Mouse (Mus musculus) limb, embryonic 14.5 days (tissue): ENCODE measurements at regions not wholly inside any gene's neighbourhood (a gene's known extent, or its start where the extent isn't known, plus 50 kb on each side); places are given as distances from the start of the nearest gene placed in this dataset.

Experiments used
- ATAC-seq: fragments of 200-750 bp; cut with Nextera tagmentation; 2 replicates; pipeline ENCODE4 v1.8.0; 2017; ENCODE audit warnings: low read depth, moderate number of reproducible peaks, moderate TSS enrichment; ENCODE audit not compliant: low FRiP score
- DNase-seq: peaks from one replicate; pipeline ENCODE4 v3.0.0-alpha.2; 2015; ENCODE audit warnings: low spot score
- H3K27ac ChIP-seq: fragments of 300-500 bp; sonication (generic); replicated peaks from 2 replicates; pipeline ENCODE4 v1.5.1; 2014; ENCODE audit warnings: low read depth, mild to moderate bottlenecking, low read length, moderate library complexity, mixed read lengths
- H3K27me3 ChIP-seq: fragments of 300-500 bp; sonication (generic); 2 replicates; pipeline ENCODE4 v1.6.1; 2014; ENCODE audit warnings: low read length, mixed read lengths; ENCODE audit not compliant: control insufficient read depth, insufficient read depth
- H3K36me3 ChIP-seq: fragments of 300-500 bp; sonication (generic); 2 replicates; pipeline ENCODE4 v1.6.1; 2014; ENCODE audit warnings: mild to moderate bottlenecking, low read length, moderate library complexity, mixed read lengths; ENCODE audit not compliant: control insufficient read depth, insufficient read depth
- H3K4me1 ChIP-seq: fragments of 300-500 bp; sonication (generic); 2 replicates; pipeline ENCODE4 v1.6.1; 2014; ENCODE audit warnings: antibody characterized with exemption, low read length, mixed read lengths; ENCODE audit not compliant: control insufficient read depth, insufficient read depth
- H3K4me2 ChIP-seq: fragments of 300-500 bp; sonication (generic); replicated peaks from 2 replicates; pipeline ENCODE4 v1.6.1; 2014; ENCODE audit warnings: low read depth, mild to moderate bottlenecking, low read length, moderate library complexity; ENCODE audit not compliant: severe bottlenecking
- H3K4me3 ChIP-seq: fragments of 300-500 bp; sonication (generic); replicated peaks from 2 replicates; pipeline ENCODE4 v1.5.1; 2014; ENCODE audit warnings: low read length
- H3K9ac ChIP-seq: fragments of 300-500 bp; sonication (generic); 2 replicates; pipeline ENCODE4 v1.6.1; 2014; ENCODE audit warnings: mild to moderate bottlenecking, low read depth, low read length, moderate library complexity; ENCODE audit not compliant: severe bottlenecking
- H3K9me3 ChIP-seq: fragments of 300-500 bp; sonication (generic); 2 replicates; pipeline ENCODE4 v1.6.1; 2016; ENCODE audit warnings: low read length; ENCODE audit not compliant: control insufficient read depth
- POLR2A ChIP-seq: fragments of 200-500 bp; IDR thresholded peaks from 2 replicates; pipeline ENCODE4 v1.8.0; 2012; ENCODE audit warnings: inconsistent platforms, mild to moderate bottlenecking, moderate library complexity, borderline replicate concordance; ENCODE audit not compliant: insufficient read depth, insufficient read length; ENCODE audit errors: extremely low read depth
- WGBS: fragments of 180-500 bp; shearing (Covaris S2); extraction: QIAGEN DNeasy Blood & Tissue Kit; methylation state at CpG from one replicate; pipeline ENCODE4 v1.1.7; 2014; 5-methylcytosine and 5-hydroxymethylcytosine counted together

DNA sequence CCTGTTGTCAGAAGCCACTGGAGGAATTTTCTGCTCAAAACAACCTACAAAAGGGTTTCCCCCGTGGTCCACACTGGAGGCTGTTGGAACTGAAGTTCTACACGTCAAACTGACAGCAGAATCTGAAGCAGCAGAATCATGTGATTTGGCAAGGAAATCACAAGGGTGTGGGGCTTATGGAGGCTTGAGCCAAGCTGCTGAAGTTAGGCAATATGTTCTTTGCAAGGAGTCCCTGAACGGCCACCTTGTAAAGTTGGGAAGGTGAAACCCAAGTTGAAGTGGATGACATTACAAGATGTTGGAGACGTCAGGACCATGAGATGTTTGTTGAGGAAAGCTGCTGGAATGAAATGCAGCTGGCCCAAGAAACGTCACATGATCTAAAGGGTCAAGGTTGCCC, 115.2 kb upstream of the Rai14 start:
- DNase-seq (no peak), ATAC-seq (no peak)
- H3K27me3 ChIP-seq = no peaks in the 10 kb centered on the region
- H3K4me3 ChIP-seq = no peak overlapping the region
- H3K4me1 ChIP-seq = peaks cover 7% of the 10 kb centered on the region; the same call in 1 of the 2 replicates
- H3K36me3 ChIP-seq = no peaks in the 10 kb centered on the region
- no peak overlapping the region for H3K4me2 ChIP-seq
- no peak overlapping the region for H3K27ac ChIP-seq
- no peak for TF ChIP-seq POLR2A
- WGBS = 69% methylated on average over 5 of the region's 5 CpGs
- H3K9ac ChIP-seq = no peak overlapping the region
- no peaks in the 10 kb centered on the region for H3K9me3 ChIP-seq

DNA sequence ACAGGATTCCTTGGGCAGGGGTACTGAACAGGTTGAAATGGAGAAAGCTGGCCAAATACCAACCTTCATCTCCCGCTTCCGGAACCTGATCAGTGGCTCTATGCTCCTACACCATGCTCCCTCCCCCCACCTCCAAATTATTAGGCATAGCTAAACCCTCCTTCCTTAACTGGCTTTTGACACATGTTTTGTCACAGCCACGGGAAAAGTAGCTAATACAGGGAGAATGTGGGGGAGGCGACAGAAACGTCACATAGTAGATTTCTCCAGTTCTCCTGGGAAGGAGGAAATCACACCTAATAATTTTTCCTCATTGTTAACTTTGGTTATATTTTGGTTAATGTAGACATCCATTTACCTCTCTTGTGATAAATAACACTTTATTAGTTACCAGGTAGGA, 116.1 kb upstream of the Rai14 start:
- no peak for TF ChIP-seq POLR2A
- H3K4me2 ChIP-seq = no peak overlapping the region
- no peak overlapping the region for H3K27ac ChIP-seq
- no peaks in the 10 kb centered on the region for H3K27me3 ChIP-seq
- H3K9ac ChIP-seq = no peak overlapping the region
- H3K9me3 ChIP-seq = no peaks in the 10 kb centered on the region
- 42% methylated on average over 5 of the region's 5 CpGs for WGBS
- ATAC-seq (0 out of 2 replicates have a peak, but pooled peaks have one; percentile 55), DNase-seq (no peak)
- H3K36me3 ChIP-seq = no peaks in the 10 kb centered on the region
- H3K4me1 ChIP-seq = peaks cover 7% of the 10 kb centered on the region; the same call in 1 of the 2 replicates
- no peak overlapping the region for H3K4me3 ChIP-seq

DNA sequence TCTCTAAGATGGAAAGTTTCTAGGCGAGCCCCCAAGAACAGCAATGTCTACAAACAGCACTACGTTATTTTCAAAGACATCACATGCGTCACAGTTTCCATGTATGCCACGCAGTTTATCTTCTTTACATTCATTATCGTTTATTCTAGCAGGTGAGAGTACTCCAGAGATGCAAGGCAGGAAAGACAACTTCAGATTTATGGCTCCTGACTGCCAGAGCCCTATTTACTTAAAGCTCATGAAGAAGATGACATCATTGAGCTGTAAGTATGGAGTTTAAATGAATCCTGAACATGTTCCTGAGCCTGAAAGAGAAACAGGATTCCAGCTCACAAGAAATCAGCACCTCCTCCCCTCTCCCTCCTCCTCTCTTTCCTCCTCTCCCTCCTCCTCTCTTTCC, 116.7 kb upstream of the Rai14 start:
- TF ChIP-seq POLR2A = no peak
- Histone ChIP-seq H3K27ac (no peak overlapping the region), H3K36me3 (no peaks in the 10 kb centered on the region), H3K4me2 (no peak overlapping the region), H3K9ac (no peak overlapping the region), H3K9me3 (no peaks in the 10 kb centered on the region), H3K27me3 (no peaks in the 10 kb centered on the region), H3K4me1 (peaks cover 7% of the 10 kb centered on the region; the same call in 1 of the 2 replicates), H3K4me3 (no peak overlapping the region)
- DNase-seq (peak; percentile 76), ATAC-seq (no peak; the same call in 1 of the 2 replicates)
- WGBS = 60% methylated on average over 5 of the region's 5 CpGs

DNA sequence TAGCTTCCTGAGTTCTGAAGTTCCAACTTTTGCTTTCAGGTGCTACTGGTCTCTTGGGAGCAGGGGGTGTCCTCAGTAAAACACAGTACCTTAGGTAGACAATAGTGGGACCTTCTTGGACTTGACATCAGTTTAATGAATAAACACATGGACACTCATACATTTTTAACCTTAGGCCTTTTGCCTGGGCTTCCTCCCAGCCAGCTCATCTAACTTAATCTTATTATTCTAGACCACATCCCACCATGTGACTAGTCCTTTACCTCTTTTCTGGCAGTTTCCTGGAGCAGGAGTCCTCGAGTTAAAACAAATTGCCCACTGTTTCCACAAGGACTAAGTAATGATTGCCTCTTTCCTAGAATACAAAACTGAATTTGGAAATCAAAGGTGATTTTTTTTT, 117.9 kb upstream of the Rai14 start:
- ATAC-seq = no peak
- 46% methylated on average over 1 of the region's 1 CpGs for WGBS
- Histone ChIP-seq H3K9ac (no peak overlapping the region), H3K4me3 (no peak overlapping the region), H3K9me3 (no peaks in the 10 kb centered on the region), H3K27me3 (no peaks in the 10 kb centered on the region), H3K4me2 (no peak overlapping the region), H3K36me3 (no peaks in the 10 kb centered on the region), H3K27ac (no peak overlapping the region), H3K4me1 (peaks cover 7% of the 10 kb centered on the region; the same call in 1 of the 2 replicates)
- no peak for DNase-seq
- TF ChIP-seq POLR2A = no peak

DNA sequence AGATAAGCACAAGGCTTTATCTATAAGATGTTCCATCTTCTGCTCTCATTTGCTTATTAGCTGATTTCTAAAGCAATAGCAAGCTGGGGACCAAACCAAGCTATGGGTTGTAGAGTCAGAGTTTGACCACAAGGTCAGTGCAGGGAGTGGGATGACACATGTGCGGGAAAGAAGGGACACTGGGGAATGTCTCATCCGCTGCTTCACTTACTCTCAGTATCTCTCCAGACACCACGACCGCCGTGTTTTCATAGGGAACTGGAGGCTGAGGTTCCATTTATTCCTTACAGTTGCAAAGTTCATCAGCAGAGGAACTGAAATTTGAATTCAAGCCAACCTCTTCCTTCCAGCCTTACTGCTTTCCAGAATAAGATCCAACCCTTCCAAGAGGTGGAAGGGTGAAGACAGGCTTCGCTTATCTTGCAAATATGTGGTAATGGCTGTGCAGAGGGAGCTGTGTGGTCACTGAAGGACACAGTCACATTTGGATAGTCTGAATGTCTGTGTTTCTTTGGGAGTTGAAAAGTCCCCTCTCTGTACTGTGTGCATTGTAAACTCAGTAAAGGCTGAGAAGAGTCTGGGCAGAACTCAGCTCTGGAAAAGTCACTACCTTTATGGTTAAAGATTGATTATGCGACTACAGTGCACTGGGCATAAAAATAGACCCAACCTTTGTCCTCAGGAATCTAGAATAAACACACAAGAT, 118.1 kb upstream of the C1qtnf3 start:
- Histone ChIP-seq H3K4me1 (peaks cover 7% of the 10 kb centered on the region; the same call in 1 of the 2 replicates), H3K27ac (no peak overlapping the region), H3K9ac (no peak overlapping the region), H3K9me3 (no peaks in the 10 kb centered on the region), H3K36me3 (no peaks in the 10 kb centered on the region), H3K4me3 (no peak overlapping the region), H3K4me2 (no peak overlapping the region), H3K27me3 (no peaks in the 10 kb centered on the region)
- ATAC-seq = no peak
- TF ChIP-seq POLR2A = no peak
- DNase-seq = peak; percentile 12
- WGBS = 83% methylated on average over 7 of the region's 7 CpGs
